Mouse (Mus musculus) CH12.LX (cell line): ENCODE results near the gene Gm45808.
"Not testable (repeated sequence)": the region's sequence is repeated elsewhere in the genome, so short reads cannot be mapped to it uniquely, and the experiment has no call there.

Source experiments
- CTCF ChIP-seq, 2 experiments: IDR thresholded peaks in 1 of 2; conservative IDR thresholded peaks in 1 of 2; 2 replicates each; pipeline ENCODE4 v1.5.1; 2011 to 2012; ENCODE audit warnings: low read depth in 2 of 2, low read length in 2 of 2, improper control_type of control experiment in 1 of 2, inconsistent platforms in 1 of 2, mild to moderate bottlenecking in 1 of 2, moderate library complexity in 1 of 2
- EP300 ChIP-seq: IDR thresholded peaks from 2 replicates; pipeline ENCODE4 v1.6.1; 2011; ENCODE audit warnings: low read length, improper control_type of control experiment
- JUND ChIP-seq: conservative IDR thresholded peaks from 2 replicates; pipeline ENCODE4 v1.6.1; 2011; ENCODE audit warnings: low read depth, low read length, improper control_type of control experiment
- POLR2A ChIP-seq: IDR thresholded peaks from 2 replicates; pipeline ENCODE4 v1.6.1; 2011; ENCODE audit warnings: low read depth, mild to moderate bottlenecking, improper control_type of control experiment, low read length

GRCm38 (mm10) chr7:45527169-45527568 is 40.6 kb upstream of the Gm45808 start:
- not testable (repeated sequence) for TF ChIP-seq CTCF (conservative IDR thresholded peaks at IDR 0.05 in 1 of 2, IDR thresholded peaks at IDR 0.05 in 1 of 2; ENCODE audit: low read depth in 2 of 2, low read length in 2 of 2); EP300; JUND; POLR2A
